Mouse (Mus musculus) ovary, adult 18-20 months (tissue): ENCODE data around the gene Gzmb.
"Not testable (repeated sequence)": the region's sequence is repeated elsewhere in the genome, so short reads cannot be mapped to it uniquely, and the experiment has no call there.

ENCODE experiments used
- DNase-seq: peaks from one replicate; pipeline ENCODE4 v3.0.0; 2022; ENCODE audit warnings: low spot score, mixed read lengths

The Gzmb gene

GRCm38 (mm10) chr14:56262153-56262552 lies at the start of gene Gzmb:
Gzmb (minus strand) TSS chr14:56262260.
- no peak for DNase-seq

GRCm38 (mm10) chr14:56311801-56312200 lies 49.7 kb upstream of the Gzmb start:
- not testable (repeated sequence) for DNase-seq

- no peak for DNase-seq
These were observed 48.2 kb upstream of the Gzmb start for GRCm38 (mm10) chr14:56310238-56310637.

GRCm38 (mm10) chr14:56304149-56304548 lies 42.1 kb upstream of the Gzmb start:
- no peak for DNase-seq

- DNase-seq: no peak
These were observed 41.5 kb upstream of the Gzmb start for GRCm38 (mm10) chr14:56303506-56304025.

GRCm38 (mm10) chr14:56302091-56302490 lies 40.0 kb upstream of the Gzmb start:
- DNase-seq: no peak

GRCm38 (mm10) chr14:56296786-56297185 lies 34.7 kb upstream of the Gzmb start:
- DNase-seq: no peak

GRCm38 (mm10) chr14:56296106-56296505 lies 34.0 kb upstream of the Gzmb start:
- no peak for DNase-seq

- DNase-seq: no peak
These were observed 31.1 kb upstream of the Gzmb start for GRCm38 (mm10) chr14:56293146-56293545.

GRCm38 (mm10) chr14:56288651-56289050 lies 26.6 kb upstream of the Gzmb start:
- DNase-seq: no peak

GRCm38 (mm10) chr14:56287806-56288205 lies 25.7 kb upstream of the Gzmb start:
- no peak for DNase-seq

GRCm38 (mm10) chr14:56284356-56285325 lies 22.6 kb upstream of the Gzmb start:
- DNase-seq: no peak

- DNase-seq: no peak
These were observed 21.8 kb upstream of the Gzmb start for GRCm38 (mm10) chr14:56283816-56284215.

GRCm38 (mm10) chr14:56281090-56281489 lies 19.0 kb upstream of the Gzmb start:
- no peak for DNase-seq

GRCm38 (mm10) chr14:56278691-56279090 lies 16.6 kb upstream of the Gzmb start:
- DNase-seq: not testable (repeated sequence)

GRCm38 (mm10) chr14:56276096-56276495 lies 14.0 kb upstream of the Gzmb start:
- not testable (repeated sequence) for DNase-seq

GRCm38 (mm10) chr14:56266109-56266508 lies 4.0 kb upstream of the Gzmb start:
- no peak for DNase-seq

GRCm38 (mm10) chr14:56240409-56240808 lies 21.7 kb downstream of the Gzmb start:
- no peak for DNase-seq

- DNase-seq: no peak
These were observed 27.5 kb downstream of the Gzmb start, which contains the start of gene Gzmc for GRCm38 (mm10) chr14:56234556-56234955. Gzmc (minus strand) TSS chr14:56234656.

- DNase-seq: no peak
These were observed 50.7 kb downstream of the Gzmb start, which contains the start of gene Gzmf for GRCm38 (mm10) chr14:56211317-56211716. Gzmf (minus strand) TSS chr14:56211417.
